Mouse (Mus musculus): Measurements from ENCODE around the gene Nphs1.
"Not testable (repeated sequence)": the region's sequence is repeated elsewhere in the genome, so short reads cannot be mapped to it uniquely, and the experiment has no call there.

Gene Nphs1

DNA sequence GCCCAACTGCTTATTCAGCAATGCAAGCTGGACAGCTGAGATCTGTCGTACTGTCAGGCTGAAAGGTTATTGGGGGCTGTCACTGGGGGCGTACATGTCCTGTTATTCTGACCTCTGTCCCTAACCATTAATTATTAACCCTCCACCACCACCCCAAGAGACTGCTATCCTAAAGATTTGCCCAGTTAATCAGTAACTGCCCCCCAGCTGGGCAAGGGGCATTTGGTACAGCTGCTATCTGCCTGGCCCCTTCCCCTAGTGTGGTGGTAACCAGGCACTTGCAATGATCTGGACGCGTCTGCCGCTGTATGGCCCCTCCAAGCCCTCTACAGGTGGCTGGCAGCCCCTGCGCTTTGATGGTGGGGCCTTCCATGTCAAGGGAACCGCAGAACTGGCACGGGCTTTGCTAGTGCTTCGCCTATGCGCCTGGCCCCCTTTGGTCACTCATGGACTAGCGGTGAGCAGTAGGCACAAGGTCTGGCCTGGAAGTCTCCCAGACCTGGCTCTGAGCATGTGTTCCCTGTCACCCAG lies 35.4 kb downstream of the Nphs1 start, which contains the start of gene Prodh2:
Gene Prodh2 (plus strand): TSS at position 222 of the 531 bp plus-strand sequence.
- DNase-seq (ENCODE audit: low spot score): no peak

- DNase-seq (ENCODE audit: low spot score): not testable (repeated sequence)
Observed at GRCm38 (mm10) chr7:30495506-30496042, 37.5 kb downstream of the Nphs1 start.

DNA sequence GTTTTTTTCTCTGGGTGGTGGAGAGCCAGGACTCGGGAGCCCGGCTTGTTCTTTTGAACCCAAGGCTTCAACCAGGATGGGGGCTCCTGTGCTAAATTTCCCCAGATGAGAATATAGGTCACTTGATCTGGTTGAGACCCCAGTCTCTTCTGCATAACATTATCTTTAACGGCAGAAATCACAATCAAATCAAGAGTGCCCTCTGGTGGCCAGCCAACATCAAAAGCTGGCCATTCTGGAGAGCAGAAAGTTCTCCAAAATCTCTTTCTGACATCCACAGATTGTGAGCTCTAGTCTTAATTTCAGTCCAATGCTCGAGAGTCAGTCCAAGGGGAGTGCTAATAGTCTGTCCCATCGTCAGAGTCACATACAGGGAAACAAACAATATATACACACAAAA lies 43.0 kb downstream of the Nphs1 start:
- not testable (repeated sequence) for DNase-seq (ENCODE audit: low spot score)

DNA sequence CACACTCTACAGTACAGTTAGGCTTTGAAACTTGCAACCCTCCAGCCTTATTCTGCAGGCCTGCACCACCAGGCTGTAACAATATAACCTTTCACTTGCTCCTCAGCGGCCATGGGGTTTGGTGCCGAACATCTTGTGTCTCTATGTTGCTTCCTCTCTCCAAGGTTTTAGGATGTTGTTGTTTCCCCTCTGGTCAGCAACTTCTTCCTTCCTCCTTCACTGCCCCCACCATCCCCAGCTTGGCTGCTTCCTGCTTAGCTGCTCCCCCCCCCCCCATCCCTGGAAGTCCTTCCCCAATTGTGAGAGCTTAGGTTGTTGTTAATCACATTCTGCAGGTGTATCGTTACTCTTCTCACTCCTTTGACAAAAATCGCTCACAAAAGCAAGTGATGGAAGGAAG lies 49.9 kb downstream of the Nphs1 start:
- DNase-seq (ENCODE audit: low spot score): no peak

- no peak for DNase-seq (ENCODE audit: low spot score)
Observed at GRCm38 (mm10) chr7:30515003-30515760, 57.1 kb downstream of the Nphs1 start.

GRCm38 (mm10) chr7:30518325-30518724 lies 60.2 kb downstream of the Nphs1 start:
- DNase-seq (ENCODE audit: low spot score): no peak

- peak; percentile 48 for DNase-seq (ENCODE audit: low spot score)
Observed at GRCm38 (mm10) chr7:30520396-30520795, 62.3 kb downstream of the Nphs1 start.

DNA sequence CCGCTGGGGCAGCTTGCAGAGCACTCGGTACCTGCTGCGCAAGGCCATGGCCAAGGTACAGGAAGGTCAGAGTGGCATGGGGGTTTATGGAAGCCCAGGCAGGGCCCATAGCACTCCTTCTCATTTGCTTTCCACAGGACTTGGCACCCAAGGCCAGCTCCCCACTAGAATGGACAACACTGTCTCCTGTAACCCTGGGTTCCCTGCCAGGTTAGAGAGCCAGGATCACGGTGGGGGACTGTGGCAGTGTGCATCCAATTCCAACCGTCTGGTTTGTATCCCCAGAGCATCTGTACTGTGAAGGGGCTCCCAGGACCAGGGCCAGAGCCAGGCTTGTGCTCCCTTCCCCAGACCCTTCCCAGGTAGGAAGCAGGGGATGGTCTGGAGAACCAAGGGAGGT lies 62.7 kb downstream of the Nphs1 start:
- no peak for DNase-seq (ENCODE audit: low spot score)

DNA sequence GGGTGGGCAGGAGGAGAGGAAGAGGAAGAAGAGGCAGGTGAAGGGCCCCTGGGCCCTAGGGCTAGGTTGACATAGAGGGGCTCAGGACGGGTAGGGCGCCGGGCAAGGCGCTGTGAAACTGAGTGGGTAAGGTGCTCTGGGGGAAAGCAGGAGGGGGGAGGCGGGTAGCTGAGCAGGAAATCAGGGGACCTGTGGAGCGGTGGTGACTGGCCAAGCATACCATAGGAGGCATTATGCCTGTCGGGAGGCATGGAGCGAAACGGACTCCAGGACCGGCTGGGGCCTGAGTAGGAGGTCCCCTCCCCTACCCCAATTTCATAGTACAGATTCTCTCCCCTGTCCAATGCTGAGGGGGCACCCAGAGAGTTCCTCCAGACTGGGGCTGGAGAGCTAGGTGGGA lies 64.8 kb downstream of the Nphs1 start:
- DNase-seq (ENCODE audit: low spot score): no peak

GRCm38 (mm10) chr7:30524487-30524886 lies 66.4 kb downstream of the Nphs1 start:
- peak; percentile 94 for DNase-seq (ENCODE audit: low spot score)

DNA sequence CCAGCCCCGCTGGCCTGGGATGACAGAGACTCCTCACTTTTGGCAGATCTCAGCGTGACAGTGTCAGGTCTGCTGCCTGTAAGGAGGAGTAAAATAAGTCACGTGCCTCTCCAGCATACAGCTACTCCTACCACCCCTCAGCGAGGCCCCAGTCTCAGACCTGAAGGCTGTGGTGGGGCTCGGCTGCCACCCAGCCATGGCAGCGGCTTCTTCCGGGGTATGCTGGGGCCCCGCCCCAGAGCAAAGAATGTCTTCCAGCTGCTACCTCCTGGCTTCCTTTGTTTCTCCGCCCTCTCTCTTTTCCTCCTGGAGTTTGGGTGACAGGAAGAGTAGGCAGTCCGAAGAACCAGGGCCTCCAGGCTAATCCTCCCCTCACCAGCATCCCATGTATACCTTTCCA lies 67.8 kb downstream of the Nphs1 start:
- DNase-seq (ENCODE audit: low spot score): no peak

DNA sequence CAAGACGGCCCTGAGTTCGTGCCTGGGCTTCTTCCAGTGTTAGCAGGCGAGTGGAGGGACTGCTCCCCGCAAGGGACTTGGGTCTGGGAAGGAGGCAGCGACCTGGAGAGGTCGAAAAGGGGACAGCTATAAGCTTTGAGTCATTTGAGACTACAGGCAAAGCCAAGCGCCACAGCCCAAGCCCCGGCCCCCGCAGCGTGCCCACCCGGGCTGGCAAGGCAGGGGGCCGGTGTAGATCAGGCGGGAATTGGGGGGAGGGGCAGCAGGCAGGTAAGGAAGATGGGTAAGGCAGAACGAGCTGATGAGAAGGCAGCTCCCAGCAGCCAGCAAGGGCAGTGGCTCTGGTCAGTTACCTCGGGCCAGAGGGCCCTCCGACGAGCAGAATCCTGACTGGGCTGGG lies 68.3 kb downstream of the Nphs1 start:
- no peak for DNase-seq (ENCODE audit: low spot score)

GRCm38 (mm10) chr7:30526981-30527380 lies 68.9 kb downstream of the Nphs1 start:
- no peak for DNase-seq (ENCODE audit: low spot score)

- DNase-seq (ENCODE audit: low spot score): no peak
Observed at GRCm38 (mm10) chr7:30531291-30531815, 73.2 kb downstream of the Nphs1 start.

DNA sequence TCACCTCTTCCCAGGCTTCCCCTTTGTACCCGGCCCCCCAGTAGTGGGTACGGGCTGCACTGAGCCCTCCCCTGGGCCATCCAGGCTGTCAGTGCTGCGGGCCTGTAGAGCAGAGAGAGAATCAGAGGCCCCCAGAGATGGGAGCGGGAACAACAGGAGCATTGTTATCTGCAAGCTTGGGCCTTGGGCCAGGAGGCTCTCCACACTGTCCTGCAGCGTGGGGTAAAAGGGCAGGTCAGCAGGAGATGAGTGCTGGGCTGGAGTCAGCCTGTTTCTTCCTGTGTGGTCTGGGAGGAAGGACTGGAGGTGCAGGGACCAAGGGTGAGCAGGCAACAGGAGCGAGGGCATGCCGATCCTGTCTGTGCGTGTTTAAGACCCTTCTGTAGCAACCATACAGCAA lies 74.8 kb downstream of the Nphs1 start:
- peak; percentile 55 for DNase-seq (ENCODE audit: low spot score)

DNA sequence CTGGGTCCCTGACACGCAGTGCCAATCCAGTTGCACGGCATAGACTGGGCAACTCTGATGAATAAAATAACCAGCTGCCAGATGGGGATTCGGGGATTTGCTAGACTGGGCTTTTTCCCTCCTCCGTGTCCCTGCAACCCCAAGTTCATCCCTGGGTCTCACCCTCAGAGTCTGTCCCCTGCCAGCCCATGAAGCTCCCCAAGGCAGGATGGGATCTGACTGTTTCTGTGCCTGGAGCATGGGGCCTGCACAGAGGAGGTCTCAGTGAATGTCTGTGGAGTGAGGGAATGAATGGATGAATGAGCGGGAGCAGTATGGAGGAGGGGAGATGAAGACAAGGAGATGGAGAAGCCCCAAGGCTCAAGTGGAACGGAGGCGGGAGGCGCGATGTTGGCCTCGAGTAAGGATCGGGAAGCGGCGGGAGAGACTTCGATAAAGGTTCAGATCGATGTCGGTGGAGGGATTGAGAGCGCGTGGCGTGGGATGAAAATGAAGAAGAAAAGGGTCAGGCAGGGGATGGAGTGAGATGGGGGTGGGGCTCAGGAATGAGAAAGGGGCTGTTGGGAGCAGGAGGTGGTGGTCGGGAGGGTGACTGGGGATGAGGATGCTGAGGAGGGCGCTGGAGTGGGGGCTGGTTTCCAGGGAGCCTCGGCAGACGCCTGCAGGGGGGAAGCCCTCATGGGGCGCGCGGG lies 76.0 kb downstream of the Nphs1 start:
- no peak for DNase-seq (ENCODE audit: low spot score)

GRCm38 (mm10) chr7:30534633-30535577 lies 76.8 kb downstream of the Nphs1 start, which contains the start of gene Arhgap33:
TSS of gene Arhgap33 (minus strand) at chr7:30535060.
- peak; percentile 96 for DNase-seq (ENCODE audit: low spot score)
